Mouse (Mus musculus) right cerebral cortex, postnatal 14 days (tissue): Measurements from ENCODE around the gene Lrrfip1.

ENCODE experiments used
- DNase-seq: peaks from one replicate; pipeline ENCODE4 v3.0.0; 2022

Gene Lrrfip1

DNA sequence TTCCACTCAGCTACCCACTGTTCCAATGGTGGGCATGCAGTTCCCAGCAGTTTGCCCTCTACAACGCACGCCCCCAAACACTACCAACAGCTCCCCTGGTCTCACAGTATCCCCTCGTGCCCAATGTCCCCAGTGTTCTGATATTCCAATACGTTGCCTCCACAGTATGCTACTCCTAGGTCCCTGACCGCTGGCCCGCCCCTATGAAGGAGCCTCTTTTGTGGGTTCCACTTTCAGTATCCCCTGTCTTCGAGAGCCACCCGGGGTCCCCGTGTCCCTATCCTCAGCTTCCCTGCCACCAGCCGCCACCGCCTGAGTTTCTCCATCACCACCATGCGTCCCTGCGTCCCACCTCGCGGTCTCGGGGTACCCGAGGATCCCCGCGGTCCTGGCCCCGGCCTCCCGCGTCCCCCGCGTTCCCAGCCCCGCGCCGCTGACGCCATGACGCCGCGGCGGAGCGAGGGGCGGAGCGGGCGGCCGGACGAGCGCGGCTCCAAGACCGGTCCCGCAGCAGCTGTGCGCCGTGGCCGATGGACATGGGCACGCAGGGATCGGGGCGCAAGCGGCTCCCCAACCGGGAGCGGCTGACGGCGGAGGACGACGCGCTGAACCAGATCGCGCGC lies at the start of gene Lrrfip1:
Lrrfip1 (plus strand) TSS at position 470 of the 623 bp plus-strand sequence.
- DNase-seq, result peak; percentile 64

GRCm38 (mm10) chr1:90949309-90949708 lies 49.2 kb upstream of the Lrrfip1 start:
- no peak for DNase-seq

DNA sequence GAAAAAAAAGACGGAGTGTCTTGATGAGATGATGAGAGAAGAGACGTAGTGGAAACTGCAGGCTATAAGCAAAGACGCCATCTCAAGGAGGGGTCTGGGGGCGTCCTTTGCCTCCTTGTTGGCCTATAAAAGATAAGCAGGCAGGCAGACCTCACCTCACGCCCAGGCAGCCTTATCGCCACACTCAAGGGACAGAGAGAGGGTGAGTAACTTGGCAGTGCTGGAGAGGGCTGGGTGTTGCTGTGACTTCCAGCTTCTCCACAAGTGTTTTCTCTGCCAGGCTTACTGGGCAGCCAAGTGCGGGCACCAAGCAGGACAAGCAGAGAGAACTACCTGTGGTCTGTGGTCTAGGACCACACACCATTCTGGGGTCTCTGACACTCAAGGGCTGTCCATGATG lies 46.9 kb upstream of the Lrrfip1 start:
- no peak for DNase-seq

DNA sequence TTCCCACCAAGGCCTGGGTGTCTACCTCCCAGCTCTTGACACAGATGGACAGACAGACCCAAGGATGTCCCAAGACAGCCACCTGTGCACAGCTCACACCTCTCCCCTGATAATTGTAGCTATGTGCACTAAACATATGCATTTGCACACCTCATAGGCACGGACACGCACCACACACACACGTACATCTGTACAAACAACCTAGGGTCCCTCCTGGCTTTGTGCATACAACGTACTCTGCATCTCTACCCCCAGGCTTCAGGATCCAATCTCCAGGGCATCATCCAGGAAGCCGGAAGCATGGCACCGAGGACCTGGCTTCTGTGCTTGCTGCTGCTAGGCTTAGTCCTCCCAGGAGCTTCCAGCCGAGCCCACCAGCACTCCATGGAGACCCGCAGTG lies 45.7 kb upstream of the Lrrfip1 start, which contains the start of gene Prlh:
Prlh (plus strand) TSS at position 301 of the 400 bp plus-strand sequence.
- no peak for DNase-seq

- DNase-seq, result no peak
These were observed 44.8 kb upstream of the Lrrfip1 start for GRCm38 (mm10) chr1:90953688-90954087.

DNA sequence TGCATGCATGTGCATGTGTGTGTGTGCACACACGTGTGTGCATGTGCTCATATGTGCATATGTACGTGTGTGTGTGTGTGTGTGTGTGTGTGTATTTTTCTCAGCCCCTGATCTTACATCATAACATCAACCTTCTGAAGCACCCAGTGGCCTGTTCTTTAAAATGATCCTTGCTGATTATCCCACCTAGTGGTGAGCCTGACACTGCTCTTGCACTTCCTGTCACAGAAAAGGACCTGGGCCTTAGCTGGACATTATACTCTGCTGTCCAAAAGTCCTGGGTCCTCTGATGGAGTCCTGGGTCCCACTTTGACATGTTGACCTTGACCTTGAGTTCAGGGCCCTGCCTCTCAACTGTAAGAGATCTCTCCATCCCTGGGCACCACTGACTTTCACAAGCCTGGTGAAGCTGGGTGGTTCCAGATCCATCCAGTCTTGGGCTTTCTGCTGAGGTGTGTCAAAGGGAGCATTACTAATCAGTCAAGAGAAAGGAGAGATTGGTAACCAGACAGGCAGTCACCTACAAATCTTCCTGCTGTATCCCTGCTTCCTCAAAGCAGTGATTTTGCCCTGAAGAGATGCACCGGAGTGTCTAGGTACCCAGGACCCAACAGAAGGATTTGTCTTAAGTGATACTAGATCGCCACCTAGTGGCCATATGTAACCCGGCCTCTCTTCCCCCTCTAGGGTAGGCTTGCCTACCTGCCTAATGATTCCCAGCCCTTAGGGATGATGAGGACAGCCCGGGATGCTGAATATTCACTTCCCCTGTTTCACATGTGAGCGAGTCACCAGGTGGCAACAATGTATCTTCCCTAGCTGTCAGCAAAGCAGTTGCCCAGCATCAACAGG lies 42.1 kb upstream of the Lrrfip1 start:
- DNase-seq, result peak; percentile 67

GRCm38 (mm10) chr1:90962526-90962925 lies 36.0 kb upstream of the Lrrfip1 start:
- no peak for DNase-seq

GRCm38 (mm10) chr1:90962994-90963393 lies 35.5 kb upstream of the Lrrfip1 start:
- no peak for DNase-seq

DNA sequence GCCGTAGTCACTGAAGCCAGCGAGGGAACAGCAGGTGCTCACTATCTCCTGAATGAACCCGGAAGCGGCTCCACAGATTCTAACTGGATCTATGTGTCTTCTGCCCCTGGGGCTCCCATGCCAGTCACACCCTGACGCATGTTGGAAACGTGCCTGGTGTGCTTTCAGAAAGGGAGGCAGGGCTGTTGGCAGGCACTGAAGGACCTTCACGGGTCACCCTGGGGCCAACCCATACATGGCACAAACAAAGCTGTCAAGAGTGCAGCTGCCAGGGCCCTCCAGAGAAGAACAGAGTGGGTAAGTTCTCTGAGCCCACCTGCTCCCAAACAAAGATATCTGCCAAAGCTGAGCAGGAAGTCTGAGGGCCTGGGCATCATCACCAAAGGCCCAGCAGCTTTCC lies 31.0 kb upstream of the Lrrfip1 start:
- DNase-seq, result no peak

- no peak for DNase-seq
These were observed 29.9 kb upstream of the Lrrfip1 start for GRCm38 (mm10) chr1:90968649-90969048.

GRCm38 (mm10) chr1:90969347-90969784 lies 29.2 kb upstream of the Lrrfip1 start, which contains the start of gene Rab17:
Gene Rab17 (minus strand): TSS chr1:90969661.
- no peak for DNase-seq

GRCm38 (mm10) chr1:90969881-90970390 lies 28.6 kb upstream of the Lrrfip1 start:
- no peak for DNase-seq

- DNase-seq, result peak; percentile 96
These were observed 25.5 kb upstream of the Lrrfip1 start for GRCm38 (mm10) chr1:90972911-90973573.

DNA sequence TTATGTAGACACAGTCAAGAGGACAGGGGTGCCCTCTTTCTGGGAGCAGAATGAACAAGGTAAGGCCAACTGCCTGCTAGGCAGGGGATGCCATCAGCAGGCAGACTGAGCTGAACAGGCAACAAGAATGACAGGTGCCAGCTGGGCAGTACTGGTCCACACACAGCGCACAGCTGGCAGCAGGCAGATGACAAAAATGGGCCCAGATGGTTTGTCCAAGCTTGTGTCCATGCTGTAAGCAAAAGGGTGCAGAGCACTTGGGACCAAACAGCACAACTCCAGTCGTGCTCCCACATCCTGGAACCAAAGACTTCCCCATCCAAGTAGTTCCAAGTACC lies 25.0 kb upstream of the Lrrfip1 start:
- DNase-seq, result no peak

DNA sequence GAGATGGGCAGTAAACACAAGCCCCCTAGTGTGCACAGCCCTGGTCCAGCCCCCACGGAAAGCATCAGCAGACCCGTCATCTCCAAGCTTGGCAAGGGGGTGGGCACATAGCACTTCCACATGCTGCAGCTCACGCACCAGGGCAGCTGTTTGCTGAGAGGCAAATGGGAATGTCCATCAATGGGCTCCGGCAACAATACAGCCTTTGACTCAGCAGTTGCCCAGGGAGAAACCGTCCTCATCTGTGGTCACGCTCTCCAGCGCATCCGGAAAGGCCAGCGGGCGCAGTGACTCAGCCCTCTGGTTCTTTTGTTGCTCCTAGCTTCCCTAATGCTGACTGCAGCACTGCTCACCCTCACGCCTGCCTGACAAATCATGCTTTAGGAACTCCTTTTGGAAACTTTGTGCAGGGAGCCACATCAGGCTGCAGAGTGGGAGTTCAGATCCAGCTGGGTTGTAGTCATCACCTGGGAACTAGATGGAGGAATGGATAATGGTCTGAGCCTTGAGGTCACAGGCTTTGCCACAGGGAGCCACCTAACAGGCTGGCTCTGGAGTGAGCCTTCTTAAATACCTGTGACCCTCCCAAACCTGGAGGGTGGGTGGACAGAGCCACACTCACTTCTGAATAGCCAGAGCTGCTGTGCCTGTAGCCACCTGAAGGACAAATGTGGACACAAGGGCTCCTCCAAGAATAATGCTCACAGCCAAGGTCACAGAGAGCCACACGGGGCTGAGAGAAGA lies 23.5 kb upstream of the Lrrfip1 start:
- peak; percentile 54 for DNase-seq

GRCm38 (mm10) chr1:90975960-90976359 lies 22.6 kb upstream of the Lrrfip1 start:
- DNase-seq, result no peak

- DNase-seq, result no peak
These were observed 17.8 kb upstream of the Lrrfip1 start for GRCm38 (mm10) chr1:90980638-90981330.

DNA sequence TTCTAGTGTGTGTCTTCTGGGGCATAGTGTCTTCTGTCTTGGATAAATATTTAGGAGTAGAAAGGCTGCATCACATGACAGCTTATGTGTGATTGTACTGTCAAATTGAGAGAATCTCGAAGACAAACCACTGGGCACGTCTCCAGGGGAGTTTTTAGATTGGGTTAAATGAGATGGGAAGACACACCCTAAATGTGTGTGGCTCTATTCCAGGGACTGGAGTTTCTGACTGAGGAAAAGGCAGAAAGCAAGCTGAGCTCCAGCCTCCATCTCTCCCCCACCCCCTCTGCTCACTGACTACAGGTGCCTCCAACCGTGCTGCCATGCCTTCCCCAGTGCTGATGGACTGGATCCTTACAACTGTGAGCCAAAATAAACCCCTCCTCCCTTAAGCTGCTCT lies 17.2 kb upstream of the Lrrfip1 start:
- DNase-seq, result no peak

DNA sequence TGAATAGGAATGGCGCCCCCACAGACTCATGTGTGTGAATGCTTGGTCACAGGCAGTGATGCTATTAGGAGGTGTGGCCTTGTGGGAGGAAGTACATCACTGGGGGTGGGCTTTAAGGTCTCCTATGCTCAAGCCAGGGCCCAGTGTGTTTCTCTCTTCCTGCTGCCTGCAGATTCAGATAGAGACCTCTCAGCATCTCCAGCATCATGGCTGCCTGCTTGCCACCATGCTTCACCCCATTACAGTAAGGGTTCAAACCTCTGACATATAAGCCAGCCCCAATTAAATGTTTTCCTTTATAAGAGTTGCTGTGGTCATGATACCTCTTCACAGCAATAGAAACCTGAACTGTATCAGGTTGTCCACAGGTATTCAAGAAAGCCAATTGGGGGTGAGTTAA lies 2.6 kb upstream of the Lrrfip1 start:
- no peak for DNase-seq

DNA sequence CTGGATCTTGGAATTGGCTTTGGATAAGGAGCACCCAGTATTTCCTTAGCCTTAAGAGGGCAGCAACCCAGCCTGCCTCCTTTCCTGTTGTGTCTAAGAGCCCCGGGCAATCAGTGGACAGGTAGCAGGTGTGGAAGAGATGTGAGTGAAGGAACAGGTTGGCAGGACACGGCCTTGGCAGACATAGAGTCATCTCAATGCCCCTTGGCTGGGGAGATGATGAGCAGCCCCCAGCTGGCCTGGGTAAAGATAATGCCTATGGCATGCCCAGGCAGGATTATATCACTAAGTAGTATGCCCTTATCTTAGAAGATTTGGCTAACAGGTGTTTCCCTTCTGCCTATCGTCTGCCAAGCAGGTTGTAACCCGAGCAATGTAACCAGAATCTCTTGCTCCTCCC lies 1.4 kb upstream of the Lrrfip1 start:
- no peak for DNase-seq

- no peak for DNase-seq
These were observed 896 bp upstream of the Lrrfip1 start for GRCm38 (mm10) chr1:90997641-90998040.
